Mouse (Mus musculus): ENCODE measurements around the gene Dnase1l2.
"Not testable (repeated sequence)": the region's sequence is repeated elsewhere in the genome, so short reads cannot be mapped to it uniquely, and the experiment has no call there.

Gene Dnase1l2

GRCm38 (mm10) chr17:24437016-24437415 lies 5.9 kb downstream of the Dnase1l2 start:
- DNase-seq (ENCODE audit: low read depth in 1 of 2, low spot score in 2 of 2) = no peak

- no peak for DNase-seq (ENCODE audit: low read depth in 1 of 2, low spot score in 2 of 2)
Observed at GRCm38 (mm10) chr17:24429201-24429983, 13.5 kb downstream of the Dnase1l2 start.

GRCm38 (mm10) chr17:24427170-24427557 lies 15.7 kb downstream of the Dnase1l2 start:
- DNase-seq (ENCODE audit: low read depth in 1 of 2, low spot score in 2 of 2) = no peak

- peak; percentile 87 to 88 for DNase-seq (ENCODE audit: low read depth in 1 of 2, low spot score in 2 of 2)
Observed at GRCm38 (mm10) chr17:24426471-24427169, 16.3 kb downstream of the Dnase1l2 start, which contains the start of gene Eci1. Gene Eci1 (plus strand): TSS chr17:24426641.

- no peak for DNase-seq (ENCODE audit: low read depth in 1 of 2, low spot score in 2 of 2)
Observed at GRCm38 (mm10) chr17:24425905-24426304, 17.0 kb downstream of the Dnase1l2 start.

- not testable (repeated sequence) for DNase-seq (ENCODE audit: low read depth in 1 of 2, low spot score in 2 of 2)
Observed at GRCm38 (mm10) chr17:24425326-24425725, 17.6 kb downstream of the Dnase1l2 start.

GRCm38 (mm10) chr17:24424489-24424888 lies 18.4 kb downstream of the Dnase1l2 start:
- DNase-seq (ENCODE audit: low read depth in 1 of 2, low spot score in 2 of 2) = no peak

- DNase-seq (ENCODE audit: low read depth in 1 of 2, low spot score in 2 of 2) = no peak
Observed at GRCm38 (mm10) chr17:24423114-24423513, 19.8 kb downstream of the Dnase1l2 start.

- no peak for DNase-seq (ENCODE audit: low read depth in 1 of 2, low spot score in 2 of 2)
Observed at GRCm38 (mm10) chr17:24416051-24416652, 26.8 kb downstream of the Dnase1l2 start.

GRCm38 (mm10) chr17:24415011-24415410 lies 27.9 kb downstream of the Dnase1l2 start:
- no peak for DNase-seq (ENCODE audit: low read depth in 1 of 2, low spot score in 2 of 2)

- DNase-seq (ENCODE audit: low read depth in 1 of 2, low spot score in 2 of 2) = peak; percentile 71 to 88
Observed at GRCm38 (mm10) chr17:24414230-24414976, 28.5 kb downstream of the Dnase1l2 start, which contains the start of gene Rnps1. Gene Rnps1 (plus strand): TSS chr17:24414565.

- peak in 1 of 2 experiments; percentile 26 for DNase-seq (ENCODE audit: low read depth in 1 of 2, low spot score in 2 of 2)
Observed at GRCm38 (mm10) chr17:24413557-24414211, 29.2 kb downstream of the Dnase1l2 start.

- DNase-seq (ENCODE audit: low read depth in 1 of 2, low spot score in 2 of 2) = no peak
Observed at GRCm38 (mm10) chr17:24407116-24407803, 35.6 kb downstream of the Dnase1l2 start.

GRCm38 (mm10) chr17:24402371-24402770 lies 40.5 kb downstream of the Dnase1l2 start:
- no peak for DNase-seq (ENCODE audit: low read depth in 1 of 2, low spot score in 2 of 2)

- no peak for DNase-seq (ENCODE audit: low read depth in 1 of 2, low spot score in 2 of 2)
Observed at GRCm38 (mm10) chr17:24394456-24394855, 48.4 kb downstream of the Dnase1l2 start.

- DNase-seq (ENCODE audit: low read depth in 1 of 2, low spot score in 2 of 2) = no peak
Observed at GRCm38 (mm10) chr17:24393527-24393926, 49.4 kb downstream of the Dnase1l2 start.

GRCm38 (mm10) chr17:24391149-24391548 lies 51.8 kb downstream of the Dnase1l2 start:
- no peak for DNase-seq (ENCODE audit: low read depth in 1 of 2, low spot score in 2 of 2)

Data from monocyte, adult 2 months (primary cell).